In genomic region chr19:41847614-41847991, GRCm38 (mm10) we compare ENCODE assay signal across 8 mouse cellular contexts. TPM values are rescaled to one million over a fixed set of nuclear protein-coding genes. Genes with fewer than 3 reads are reported as not detected.
DNase-seq lines count a peak whose midpoint lies in the region; ATAC-seq and TF ChIP-seq lines count a peak whose summit lies in the region.
"Not testable (repeated sequence)": the region's sequence is repeated elsewhere in the genome, so short reads cannot be mapped to it uniquely, and the experiment has no call there.

No protein-coding gene starts in this region.

- TF ChIP-seq CTCF in heart, adult 2 months (IDR thresholded peaks at IDR 0.05), result not testable (repeated sequence)

- not testable (repeated sequence) for TF ChIP-seq POLR2A in heart, adult 2 months (IDR thresholded peaks at IDR 0.05; ENCODE audit: insufficient read depth, low read depth, low read length); limb, embryonic 14.5 days (IDR thresholded peaks at IDR 0.05; ENCODE audit: borderline replicate concordance, extremely low read depth, insufficient read depth, insufficient read length)

- not testable (repeated sequence) for H3K36me3 ChIP-seq in embryonic facial prominence, embryonic 14.5 days (ENCODE audit: control insufficient read depth, insufficient read depth, low read length); heart, adult 2 months (ENCODE audit: control insufficient read depth, insufficient read depth, low read length); limb, embryonic 14.5 days (ENCODE audit: control insufficient read depth, insufficient read depth, low read length)
- peaks cover 11% of the 10 kb centered on the region for H3K36me3 ChIP-seq in megakaryocyte, embryonic 14.5 days (replicated peaks; ENCODE audit: low read length)

- 0% methylated on average over 11 of the region's 53 CpGs for WGBS in embryonic facial prominence, embryonic 14.5 days
- under 1% methylated on average over 53 of the region's 53 CpGs for WGBS in heart, adult 2 months
- under 1% methylated on average over 35 of the region's 53 CpGs for WGBS in limb, embryonic 14.5 days

- peaks cover 19% of the 10 kb centered on the region for H3K4me1 ChIP-seq in embryonic facial prominence, embryonic 14.5 days (ENCODE audit: control insufficient read depth, insufficient read depth, low read length)
- H3K4me1 ChIP-seq in heart, adult 2 months (ENCODE audit: control insufficient read depth, insufficient read depth, low read length), result not testable (repeated sequence)
- H3K4me1 ChIP-seq in limb, embryonic 14.5 days (ENCODE audit: control insufficient read depth, insufficient read depth, low read length), result peaks cover 21% of the 10 kb centered on the region
- peaks cover 65% of the 10 kb centered on the region for H3K4me1 ChIP-seq in megakaryocyte, embryonic 14.5 days

- H3K79me2 ChIP-seq in heart, adult 2 months (replicated peaks; ENCODE audit: control insufficient read depth, insufficient read depth, low read length), result not testable (repeated sequence)

- H3K4me2 ChIP-seq in embryonic facial prominence, embryonic 14.5 days (ENCODE audit: low read depth, low read length), result peak overlapping the region; percentile 99
- H3K4me2 ChIP-seq in limb, embryonic 14.5 days (replicated peaks; ENCODE audit: low read depth, low read length, severe bottlenecking), result peak overlapping the region; percentile 91

- peak overlapping the region; percentile 74 for H3K4me3 ChIP-seq in embryonic facial prominence, embryonic 14.5 days (ENCODE audit: low read depth, low read length)
- H3K4me3 ChIP-seq in heart, adult 2 months, result peak overlapping the region; percentile 81
- H3K4me3 ChIP-seq in limb, embryonic 14.5 days (replicated peaks; ENCODE audit: low read length), result peak overlapping the region; percentile 68
- H3K4me3 ChIP-seq in megakaryocyte, embryonic 14.5 days (replicated peaks), result peak overlapping the region; percentile 93

- peak; percentile 37 for ATAC-seq in embryonic facial prominence, embryonic 14.5 days (ENCODE audit: low read depth)
- ATAC-seq in inflammation-experienced regulatory T-cells, adult 6 months, result peak; percentile 46
- peak; percentile 42 for ATAC-seq in limb, embryonic 14.5 days (ENCODE audit: low FRiP score, low read depth)

- TF ChIP-seq EP300 in heart, adult 2 months (IDR thresholded peaks at IDR 0.05; ENCODE audit: insufficient read depth, low read depth, low read length), result not testable (repeated sequence)

- DNase-seq in adipocyte (ENCODE audit: low spot score), result peak; percentile 32
- DNase-seq in embryonic facial prominence, embryonic 14.5 days (ENCODE audit: low spot score); heart, adult 2 months; limb, embryonic 14.5 days (ENCODE audit: low spot score): not testable (repeated sequence)
- DNase-seq in right cerebral cortex, adult 18-20 months, result peak; percentile 66
- peak; percentile 21 for DNase-seq in urinary bladder, postnatal 25 days (ENCODE audit: low spot score)

- not testable (repeated sequence) for H3K27me3 ChIP-seq in embryonic facial prominence, embryonic 14.5 days (replicated peaks; ENCODE audit: control insufficient read depth, insufficient read depth, low read length); heart, adult 2 months (ENCODE audit: control insufficient read depth, insufficient read depth, low read length); megakaryocyte, embryonic 14.5 days (replicated peaks)
- H3K27me3 ChIP-seq in limb, embryonic 14.5 days (ENCODE audit: control insufficient read depth, insufficient read depth, low read length), result peaks cover 10% of the 10 kb centered on the region; the same call in 1 of the 2 replicates

- intact Hi-C loops in heart, adult 2 months (cut with DNase I), result loop anchor here (2.0 to 5.0 kb wide), 2 partner anchors 65 to 69 kb away; partner anchors contain the start of gene Pgam1

- peak overlapping the region; percentile 90 for H3K27ac ChIP-seq in embryonic facial prominence, embryonic 14.5 days (replicated peaks; ENCODE audit: low read depth, low read length)
- H3K27ac ChIP-seq in heart, adult 2 months, result peak overlapping the region; percentile 99
- peak overlapping the region; percentile 81 for H3K27ac ChIP-seq in limb, embryonic 14.5 days (replicated peaks; ENCODE audit: low read depth, low read length)

- not testable (repeated sequence) for H3K9me3 ChIP-seq in embryonic facial prominence, embryonic 14.5 days (ENCODE audit: control insufficient read depth, low read length); limb, embryonic 14.5 days (ENCODE audit: control insufficient read depth, low read length); megakaryocyte, embryonic 14.5 days

- peak overlapping the region; percentile 79 for H3K9ac ChIP-seq in embryonic facial prominence, embryonic 14.5 days (ENCODE audit: low read depth, low read length)
- H3K9ac ChIP-seq in heart, adult 2 months (ENCODE audit: low read depth, low read length), result peak overlapping the region; percentile 88
- H3K9ac ChIP-seq in limb, embryonic 14.5 days (ENCODE audit: low read depth, low read length, severe bottlenecking), result peak overlapping the region; percentile 59

RNA-seq across cellular contexts. Expression of gene Frat2, which starts 0.3 kb away (rescaled TPM):
- 2.8 and 3.2 TPM in 2 replicates for polyA plus RNA-seq in embryonic facial prominence, embryonic 14.5 days (2014; fragmentation: Nextera tagmentation; extraction: Ambion mirVana)
- total RNA-seq in heart, adult 2 months (2021), result 1 to 10 TPM; 2.7 to 4.9 TPM
- 1.4 and 1.7 TPM in 2 replicates for polyA plus RNA-seq in heart, adult 2 months (2012; rRNA removed)
- polyA plus RNA-seq in inflammation-experienced regulatory T-cells, adult 6 months (2017; shearing (Covaris generic)), result 1 to 10 TPM in 2 of 3 experiments, under 1 TPM in 1; 0.33 to 1.5 (median 1.3) TPM
- 3.6 and 4.7 TPM in 2 replicates for polyA plus RNA-seq in limb, embryonic 14.5 days (2012; rRNA removed)
- polyA plus RNA-seq in limb, embryonic 14.5 days (2014; fragmentation: Nextera tagmentation; extraction: Ambion mirVana), result 1.9 and 3.2 TPM in 2 replicates
- 16.8 and 19.5 TPM in 2 replicates for polyA plus RNA-seq in megakaryocyte, embryonic 14.5 days (2012; ENCODE audit: insufficient read depth, low replicate concordance)

RNA-seq across cellular contexts. Expression of gene Frat1, which starts 17.8 kb away (rescaled TPM):
- 4.5 and 6.4 TPM in 2 replicates for polyA plus RNA-seq in embryonic facial prominence, embryonic 14.5 days (2014; fragmentation: Nextera tagmentation; extraction: Ambion mirVana)
- 1 to 10 TPM; 2.5 to 3.9 TPM for total RNA-seq in heart, adult 2 months (2021)
- polyA plus RNA-seq in heart, adult 2 months (2012; rRNA removed), result 1.3 TPM in 2 replicates
- polyA plus RNA-seq in inflammation-experienced regulatory T-cells, adult 6 months (2017; shearing (Covaris generic)), result 10 to 100 TPM in 2 of 3 experiments, 1 to 10 TPM in 1; 7.8 to 24.9 (median 21.2) TPM
- 1.5 and 1.9 TPM in 2 replicates for polyA plus RNA-seq in limb, embryonic 14.5 days (2012; rRNA removed)
- 4.6 and 4.9 TPM in 2 replicates for polyA plus RNA-seq in limb, embryonic 14.5 days (2014; fragmentation: Nextera tagmentation; extraction: Ambion mirVana)
- 25.1 and 50.6 TPM in 2 replicates for polyA plus RNA-seq in megakaryocyte, embryonic 14.5 days (2012; ENCODE audit: insufficient read depth, low replicate concordance)

RNA-seq across cellular contexts. Expression of gene Arhgap19, which starts 45.8 kb away (rescaled TPM):
- polyA plus RNA-seq in embryonic facial prominence, embryonic 14.5 days (2014; fragmentation: Nextera tagmentation; extraction: Ambion mirVana), result 17.5 and 21.2 TPM in 2 replicates
- total RNA-seq in heart, adult 2 months (2021), result 1 to 10 TPM; 1.7 to 2.0 TPM
- 1.4 and 2.1 TPM in 2 replicates for polyA plus RNA-seq in heart, adult 2 months (2012; rRNA removed)
- polyA plus RNA-seq in inflammation-experienced regulatory T-cells, adult 6 months (2017; shearing (Covaris generic)), result 10 to 100 TPM in 1 of 3 experiments, 1 to 10 TPM in 2; 2.7 to 21.2 (median 2.7) TPM
- 19.7 and 19.9 TPM in 2 replicates for polyA plus RNA-seq in limb, embryonic 14.5 days (2012; rRNA removed)
- 18.8 and 19.1 TPM in 2 replicates for polyA plus RNA-seq in limb, embryonic 14.5 days (2014; fragmentation: Nextera tagmentation; extraction: Ambion mirVana)
- 1.8 TPM in 1 of 2 replicates, not detected in the other for polyA plus RNA-seq in megakaryocyte, embryonic 14.5 days (2012; ENCODE audit: insufficient read depth, low replicate concordance)

RNA-seq across cellular contexts. Expression of gene Rrp12, which starts 48.4 kb away (rescaled TPM):
- polyA plus RNA-seq in embryonic facial prominence, embryonic 14.5 days (2014; fragmentation: Nextera tagmentation; extraction: Ambion mirVana), result 13.8 and 15.0 TPM in 2 replicates
- total RNA-seq in heart, adult 2 months (2021), result 10 to 100 TPM; 13.7 to 17.4 TPM
- 6.6 and 6.9 TPM in 2 replicates for polyA plus RNA-seq in heart, adult 2 months (2012; rRNA removed)
- 1 to 10 TPM; 5.9 to 8.6 (median 7.5) TPM for polyA plus RNA-seq in inflammation-experienced regulatory T-cells, adult 6 months (2017; shearing (Covaris generic))
- 13.9 and 15.0 TPM in 2 replicates for polyA plus RNA-seq in limb, embryonic 14.5 days (2012; rRNA removed)
- 13.2 TPM in 2 replicates for polyA plus RNA-seq in limb, embryonic 14.5 days (2014; fragmentation: Nextera tagmentation; extraction: Ambion mirVana)
- 8.9 and 14.4 TPM in 2 replicates for polyA plus RNA-seq in megakaryocyte, embryonic 14.5 days (2012; ENCODE audit: insufficient read depth, low replicate concordance)
